Mouse (Mus musculus): ENCODE measurements around the gene Oscp1. TPM values are rescaled to one million over a fixed set of nuclear protein-coding genes. Genes with fewer than 3 reads are reported as not detected.

Gene Oscp1
- polyA plus RNA-seq, 1 experiment from 2014 or later: 19.4 TPM

- Histone ChIP-seq H3K27me3 (no peaks in the 10 kb centered on the region), H3K27ac (no peak overlapping the region), H3K9me3 (peaks cover 8% of the 10 kb centered on the region; the same call in 1 of the 2 replicates), H3K4me3 (no peak overlapping the region), H3K4me2 (replicated peaks) (no peak overlapping the region), H3K36me3 (peaks cover 20% of the 10 kb centered on the region), H3K9ac (no peak overlapping the region), H3K4me1 (peaks cover 8% of the 10 kb centered on the region; the same call in 1 of the 2 replicates)
- WGBS: 89% methylated on average over 8 of the region's 8 CpGs
- ATAC-seq (ENCODE audit: low FRiP score, low read depth): no peak
Measured at GRCm38 (mm10) chr4:126117116-126117515, 58.8 kb downstream of the Oscp1 start.

DNA sequence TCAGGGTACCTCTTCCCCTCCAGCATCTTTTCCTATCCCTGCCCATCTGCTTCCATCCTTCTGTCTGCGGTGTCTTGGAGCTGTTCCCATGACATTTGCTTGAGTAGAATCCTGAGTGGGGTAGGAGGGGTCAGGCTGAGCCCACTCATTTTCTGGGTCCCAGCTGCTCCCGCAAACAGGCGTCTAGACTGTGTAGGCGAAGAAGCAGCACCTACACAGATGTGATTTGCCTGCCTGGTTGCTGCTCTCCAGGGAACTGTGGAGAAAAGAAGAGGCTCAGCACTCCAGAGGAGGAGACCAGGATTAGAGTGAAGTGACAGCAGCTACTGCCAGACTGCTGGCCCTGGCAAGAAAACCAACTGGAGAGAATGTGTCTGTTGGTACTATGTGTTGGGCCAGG lies 60.3 kb downstream of the Oscp1 start:
- Histone ChIP-seq H3K36me3 (peaks cover 24% of the 10 kb centered on the region), H3K27ac (no peak overlapping the region), H3K9me3 (peaks cover 8% of the 10 kb centered on the region; the same call in 1 of the 2 replicates), H3K27me3 (no peaks in the 10 kb centered on the region), H3K9ac (peak overlapping the region; percentile 8; the same call in 1 of the 2 replicates), H3K4me3 (no peak overlapping the region), H3K4me1 (peaks cover 8% of the 10 kb centered on the region; the same call in 1 of the 2 replicates), H3K4me2 (replicated peaks) (no peak overlapping the region)
- 86% methylated on average over 4 of the region's 4 CpGs for WGBS
- no peak for ATAC-seq (ENCODE audit: low FRiP score, low read depth)

DNA sequence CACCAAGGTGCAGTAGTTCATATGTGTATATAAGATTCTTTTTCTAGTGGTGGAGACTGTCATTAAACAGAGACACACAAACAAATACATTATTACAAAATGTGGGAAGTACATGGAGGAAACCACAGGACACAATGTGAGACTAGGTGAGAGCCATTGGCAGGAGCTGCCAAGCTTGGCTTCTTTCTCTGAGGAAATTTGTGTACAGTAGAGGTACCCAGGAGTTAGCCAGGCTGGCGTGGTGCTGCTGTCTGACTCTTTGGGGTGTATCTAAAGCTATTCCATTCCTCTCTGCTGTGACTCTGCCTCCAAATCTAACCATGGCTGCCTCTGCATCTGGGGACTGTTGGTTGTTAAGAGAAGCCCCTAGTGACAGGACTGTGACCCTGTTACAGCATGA lies 60.7 kb downstream of the Oscp1 start:
- ATAC-seq (ENCODE audit: low FRiP score, low read depth): no peak
- H3K4me2 ChIP-seq (replicated peaks): no peak overlapping the region
- no peak overlapping the region for H3K9ac ChIP-seq
- H3K9me3 ChIP-seq: peaks cover 8% of the 10 kb centered on the region; the same call in 1 of the 2 replicates
- H3K27me3 ChIP-seq: no peaks in the 10 kb centered on the region
- no peak overlapping the region for H3K27ac ChIP-seq
- H3K36me3 ChIP-seq: peaks cover 28% of the 10 kb centered on the region
- peaks cover 6% of the 10 kb centered on the region; the same call in 1 of the 2 replicates for H3K4me1 ChIP-seq
- WGBS: 63% methylated on average over 1 of the region's 1 CpGs
- H3K4me3 ChIP-seq: no peak overlapping the region

GRCm38 (mm10) chr4:126120052-126120451 lies 61.7 kb downstream of the Oscp1 start:
- peaks cover 38% of the 10 kb centered on the region for H3K36me3 ChIP-seq
- 83% methylated on average over 5 of the region's 5 CpGs for WGBS
- ATAC-seq (ENCODE audit: low FRiP score, low read depth): no peak

DNA sequence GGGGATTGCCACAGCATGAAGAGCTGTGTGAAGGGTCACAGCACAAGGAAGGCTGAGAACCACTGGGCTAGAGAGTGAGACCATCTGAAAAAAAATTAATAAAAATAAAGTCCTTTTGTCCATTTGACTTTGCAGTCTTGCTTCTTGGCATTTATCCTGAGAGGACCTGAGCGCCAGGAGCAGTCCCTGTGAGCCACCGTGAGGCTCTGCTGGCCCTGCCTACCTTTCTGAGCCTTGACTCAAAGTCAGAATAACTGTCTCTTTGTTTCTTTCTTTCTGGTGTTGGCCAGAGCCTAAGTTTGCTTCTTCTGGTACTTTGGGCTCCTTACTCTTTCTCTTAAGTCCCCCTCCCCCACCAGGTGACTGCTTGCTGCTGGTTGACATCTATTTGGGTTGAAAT lies 62.1 kb downstream of the Oscp1 start:
- no peaks in the 10 kb centered on the region for H3K27me3 ChIP-seq
- H3K4me3 ChIP-seq: no peak overlapping the region
- no peak overlapping the region for H3K4me2 ChIP-seq (replicated peaks)
- H3K36me3 ChIP-seq: peaks cover 42% of the 10 kb centered on the region
- no peak overlapping the region for H3K27ac ChIP-seq
- peaks cover 8% of the 10 kb centered on the region; the same call in 1 of the 2 replicates for H3K9me3 ChIP-seq
- no peak for ATAC-seq (ENCODE audit: low FRiP score, low read depth)
- H3K9ac ChIP-seq: no peak overlapping the region
- WGBS: 88% methylated on average over 2 of the region's 2 CpGs
- peaks cover 5% of the 10 kb centered on the region; the same call in 1 of the 2 replicates for H3K4me1 ChIP-seq

More at GRCm38 (mm10) chr4:126120052-126120451, 61.7 kb downstream of the Oscp1 start:
- Histone ChIP-seq H3K4me1 (peaks cover 6% of the 10 kb centered on the region; the same call in 1 of the 2 replicates), H3K4me2 (replicated peaks) (no peak overlapping the region), H3K27ac (no peak overlapping the region), H3K9ac (no peak overlapping the region), H3K4me3 (no peak overlapping the region), H3K27me3 (no peaks in the 10 kb centered on the region), H3K9me3 (peaks cover 8% of the 10 kb centered on the region; the same call in 1 of the 2 replicates)

DNA sequence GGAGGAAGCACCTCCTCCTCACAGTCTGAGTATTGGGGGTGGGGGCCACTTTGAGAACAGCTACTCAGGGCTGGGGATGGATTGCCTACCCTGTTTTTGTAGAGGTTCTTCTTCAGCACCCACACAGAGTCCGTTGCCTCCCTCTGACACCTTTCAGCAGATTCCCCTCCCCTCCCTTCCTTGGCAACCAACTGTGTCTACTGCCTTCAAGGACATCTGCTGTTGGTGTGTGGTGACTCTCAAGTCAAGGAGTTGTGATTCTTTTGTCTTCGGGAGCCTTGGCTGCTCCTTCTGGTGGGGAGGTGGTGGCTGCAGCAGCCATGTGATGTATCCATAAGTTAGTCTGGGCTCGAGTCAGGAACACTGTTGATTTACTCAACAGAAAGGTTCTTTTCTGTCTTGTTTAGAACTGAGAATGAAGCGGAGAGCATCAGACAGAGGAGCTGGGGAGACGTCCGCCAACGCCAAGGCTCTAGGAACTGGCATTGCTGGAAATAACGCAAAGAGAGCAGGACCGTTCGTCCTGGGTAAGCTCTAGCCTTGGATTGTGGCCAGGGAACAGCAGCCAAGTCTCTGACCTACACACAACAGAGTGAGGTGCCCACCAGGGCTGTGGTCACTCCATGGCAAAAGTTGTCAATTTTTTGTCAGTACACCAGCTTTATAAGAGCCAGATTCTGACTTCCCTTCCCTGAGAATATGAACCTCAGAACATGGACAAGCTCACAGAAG lies 65.1 kb downstream of the Oscp1 start:
- H3K4me1 ChIP-seq: no peaks in the 10 kb centered on the region
- WGBS: 90% methylated on average over 10 of the region's 10 CpGs
- peaks cover 57% of the 10 kb centered on the region for H3K36me3 ChIP-seq
- H3K9ac ChIP-seq: no peak overlapping the region
- no peak overlapping the region for H3K4me2 ChIP-seq (replicated peaks)
- peaks cover 8% of the 10 kb centered on the region; the same call in 1 of the 2 replicates for H3K9me3 ChIP-seq
- H3K27me3 ChIP-seq: no peaks in the 10 kb centered on the region
- no peak overlapping the region for H3K27ac ChIP-seq
- ATAC-seq (ENCODE audit: low FRiP score, low read depth): no peak
- no peak overlapping the region for H3K4me3 ChIP-seq

- no peak overlapping the region for H3K4me3 ChIP-seq
- peaks cover 38% of the 10 kb centered on the region for H3K4me1 ChIP-seq
- H3K36me3 ChIP-seq: peaks cover 81% of the 10 kb centered on the region
- no peak overlapping the region for H3K4me2 ChIP-seq (replicated peaks)
- H3K9ac ChIP-seq: no peak overlapping the region
- H3K27me3 ChIP-seq: no peaks in the 10 kb centered on the region
- H3K27ac ChIP-seq: peak overlapping the region; percentile 59
- no peak for ATAC-seq (ENCODE audit: low FRiP score, low read depth)
- 46% methylated on average over 11 of the region's 11 CpGs for WGBS
- no peaks in the 10 kb centered on the region for H3K9me3 ChIP-seq
Measured at GRCm38 (mm10) chr4:126130502-126130901, 72.1 kb downstream of the Oscp1 start.

- Histone ChIP-seq H3K36me3 (peaks cover 81% of the 10 kb centered on the region), H3K9me3 (no peaks in the 10 kb centered on the region), H3K9ac (0 out of 2 replicates have a peak overlapping the region, but pooled peaks have one; percentile 6), H3K27ac (peak overlapping the region; percentile 58), H3K27me3 (no peaks in the 10 kb centered on the region), H3K4me2 (replicated peaks) (no peak overlapping the region), H3K4me3 (no peak overlapping the region), H3K4me1 (peaks cover 38% of the 10 kb centered on the region)
- WGBS: 52% methylated on average over 10 of the region's 10 CpGs
- ATAC-seq (ENCODE audit: low FRiP score, low read depth): peak; percentile 49; the same call in 1 of the 2 replicates
Measured at GRCm38 (mm10) chr4:126131290-126132121, 73.1 kb downstream of the Oscp1 start.

- Histone ChIP-seq H3K27me3 (no peaks in the 10 kb centered on the region), H3K9me3 (no peaks in the 10 kb centered on the region), H3K27ac (peak overlapping the region; percentile 58), H3K36me3 (peaks cover 83% of the 10 kb centered on the region), H3K9ac (peak overlapping the region; percentile 35; the same call in 1 of the 2 replicates), H3K4me1 (peaks cover 38% of the 10 kb centered on the region), H3K4me2 (replicated peaks) (no peak overlapping the region), H3K4me3 (no peak overlapping the region)
- ATAC-seq (ENCODE audit: low FRiP score, low read depth): no peak
- WGBS: 61% methylated on average over 6 of the region's 6 CpGs
Measured at GRCm38 (mm10) chr4:126132636-126133264, 74.4 kb downstream of the Oscp1 start.

- WGBS: 91% methylated on average over 4 of the region's 4 CpGs
- no peaks in the 10 kb centered on the region for H3K9me3 ChIP-seq
- H3K4me1 ChIP-seq: peaks cover 38% of the 10 kb centered on the region
- H3K27ac ChIP-seq: no peak overlapping the region
- H3K4me3 ChIP-seq: no peak overlapping the region
- H3K36me3 ChIP-seq: peaks cover 83% of the 10 kb centered on the region
- no peaks in the 10 kb centered on the region for H3K27me3 ChIP-seq
- no peak overlapping the region for H3K4me2 ChIP-seq (replicated peaks)
- ATAC-seq (ENCODE audit: low FRiP score, low read depth): no peak
- H3K9ac ChIP-seq: no peak overlapping the region
Measured at GRCm38 (mm10) chr4:126134236-126134635, 75.9 kb downstream of the Oscp1 start.

- WGBS: 97% methylated on average over 4 of the region's 4 CpGs
Measured at GRCm38 (mm10) chr4:126134639-126135038, 76.3 kb downstream of the Oscp1 start.

More at GRCm38 (mm10) chr4:126134639-126135038, 76.3 kb downstream of the Oscp1 start:
- no peaks in the 10 kb centered on the region for H3K27me3 ChIP-seq
- no peak for ATAC-seq (ENCODE audit: low FRiP score, low read depth)
- H3K4me3 ChIP-seq: no peak overlapping the region
- H3K9me3 ChIP-seq: no peaks in the 10 kb centered on the region
- H3K36me3 ChIP-seq: peaks cover 83% of the 10 kb centered on the region
- no peak overlapping the region for H3K27ac ChIP-seq
- no peak overlapping the region for H3K4me2 ChIP-seq (replicated peaks)
- no peak overlapping the region for H3K9ac ChIP-seq
- peaks cover 38% of the 10 kb centered on the region for H3K4me1 ChIP-seq
